Mouse (Mus musculus) thymus, adult 2 months (tissue): ENCODE results near the gene Trp53. TPM values are rescaled to one million over a fixed set of nuclear protein-coding genes. Genes with fewer than 3 reads are reported as not detected.

Experiments used
- DNase-seq: peaks from one replicate; pipeline ENCODE4 v3.0.0; 2021
- H3K27ac ChIP-seq: fragments of 200-500 bp; 2 replicates; pipeline ENCODE4 v1.5.1; 2012; ENCODE audit warnings: low read length, control low read depth; ENCODE audit not compliant: control insufficient read depth, insufficient read depth
- H3K27me3 ChIP-seq: fragments of 200-500 bp; 2 replicates; pipeline ENCODE4 v1.6.1; 2012; ENCODE audit warnings: mild to moderate bottlenecking, low read length, moderate library complexity, mixed read lengths; ENCODE audit not compliant: control insufficient read depth, insufficient read depth
- H3K36me3 ChIP-seq: fragments of 200-500 bp; 2 replicates; pipeline ENCODE4 v1.6.1; 2012; ENCODE audit warnings: mild to moderate bottlenecking, low read length, moderate library complexity; ENCODE audit not compliant: control insufficient read depth, insufficient read depth
- H3K4me1 ChIP-seq: fragments of 200-500 bp; replicated peaks from 2 replicates; pipeline ENCODE4 v1.6.1; 2012; ENCODE audit warnings: low read length; ENCODE audit not compliant: control insufficient read depth, insufficient read depth
- H3K4me3 ChIP-seq: fragments of 200-500 bp; 2 replicates; pipeline ENCODE4 v1.5.1; 2012; ENCODE audit warnings: mild to moderate bottlenecking, low read length, control low read depth, moderate library complexity; ENCODE audit not compliant: control insufficient read depth, insufficient read depth
- CTCF ChIP-seq: fragments of 200-500 bp; IDR thresholded peaks from 2 replicates; pipeline ENCODE4 v1.5.1; 2012; ENCODE audit warnings: mild to moderate bottlenecking, control low read depth, low read length, moderate library complexity, borderline replicate concordance; ENCODE audit not compliant: control insufficient read depth, poor library complexity, insufficient read depth; ENCODE audit errors: extremely low read depth
- POLR2A ChIP-seq: fragments of 200-500 bp; IDR thresholded peaks from 2 replicates; pipeline ENCODE4 v1.6.1; 2012; ENCODE audit warnings: mild to moderate bottlenecking, low read length, control low read depth, moderate library complexity; ENCODE audit not compliant: control insufficient read depth, poor library complexity, insufficient read depth; ENCODE audit errors: extremely low read depth
- WGBS: fragments of 180-500 bp; shearing (Covaris S2); methylation state at CpG from one replicate; pipeline ENCODE4 v1.1.7; 2018; 5-methylcytosine and 5-hydroxymethylcytosine counted together
- polyA plus RNA-seq: library from polyadenylated mRNA; depleted of rRNA; stranded (reverse); fragments of >200 nt; gene quantifications from 2 replicates; pipeline ENCODE4 v1.2.3, GENCODE M21; 2012

Gene Trp53
- polyA plus RNA-seq, 1 experiment, result 266 TPM

DNA sequence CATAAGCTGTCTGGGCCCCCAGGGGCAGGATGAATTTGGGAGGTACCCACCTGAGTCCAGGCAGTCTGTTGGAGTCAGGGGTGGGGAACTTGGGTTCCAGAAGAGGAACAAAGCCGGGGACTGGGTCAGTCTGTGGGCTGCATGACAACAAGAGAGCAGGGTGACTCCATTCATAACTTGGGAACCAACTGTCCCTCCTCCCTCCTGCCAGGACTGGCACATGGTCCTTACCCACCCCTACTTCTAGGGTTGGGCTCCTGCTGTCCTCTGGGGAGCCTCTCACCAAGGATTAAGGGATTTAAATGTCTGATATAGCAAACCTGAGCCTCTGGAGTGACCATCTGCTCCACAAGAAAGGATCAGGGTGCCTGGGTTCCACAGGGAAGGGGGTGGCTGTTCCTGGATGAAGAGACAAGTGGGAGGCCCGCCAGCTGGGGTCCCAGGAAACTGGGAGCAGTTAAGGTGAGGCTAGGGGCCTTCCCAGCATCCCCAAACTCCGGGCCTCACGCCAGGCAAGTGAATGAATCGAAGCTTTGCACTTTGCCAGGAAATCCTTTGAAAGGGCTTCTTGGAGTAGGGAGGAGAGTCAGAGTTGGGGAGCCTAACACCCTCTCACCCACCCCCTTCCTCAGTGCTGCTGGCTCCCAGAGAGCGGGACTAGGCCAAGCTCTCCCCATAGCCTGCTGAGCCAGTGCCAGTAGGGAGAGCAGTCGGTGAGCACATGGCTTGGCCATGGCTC lies 11.9 kb downstream of the Trp53 start:
- Histone ChIP-seq H3K4me3 (no peak overlapping the region), H3K36me3 (peaks cover 54% of the 10 kb centered on the region), H3K27me3 (no peaks in the 10 kb centered on the region), H3K27ac (no peak overlapping the region), H3K4me1 (no peaks in the 10 kb centered on the region)
- 93% methylated on average over 7 of the region's 7 CpGs for WGBS
- no peak for TF ChIP-seq POLR2A
- no peak for TF ChIP-seq CTCF
- no peak for DNase-seq

DNA sequence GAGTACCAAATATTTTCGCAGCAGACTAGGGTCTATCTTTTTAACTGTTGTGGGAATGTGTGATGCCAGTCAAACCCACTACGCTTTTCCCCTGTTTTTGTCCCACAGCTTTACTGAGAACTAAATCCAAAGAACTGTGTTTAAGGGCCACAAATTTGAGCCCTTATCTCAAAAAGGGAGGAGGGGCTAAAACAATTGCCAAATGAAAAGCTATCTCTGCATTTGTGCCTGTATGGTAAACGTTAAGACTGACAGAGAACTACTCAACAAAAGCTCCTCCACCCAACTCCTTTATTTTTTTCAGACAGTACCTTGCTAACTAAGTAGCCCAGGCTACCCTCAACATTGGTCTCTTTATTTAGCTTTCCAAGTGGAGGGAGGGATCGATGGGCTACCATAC lies 12.6 kb downstream of the Trp53 start:
- H3K27ac ChIP-seq, result no peak overlapping the region
- WGBS, result 88% methylated on average over 4 of the region's 4 CpGs

DNA sequence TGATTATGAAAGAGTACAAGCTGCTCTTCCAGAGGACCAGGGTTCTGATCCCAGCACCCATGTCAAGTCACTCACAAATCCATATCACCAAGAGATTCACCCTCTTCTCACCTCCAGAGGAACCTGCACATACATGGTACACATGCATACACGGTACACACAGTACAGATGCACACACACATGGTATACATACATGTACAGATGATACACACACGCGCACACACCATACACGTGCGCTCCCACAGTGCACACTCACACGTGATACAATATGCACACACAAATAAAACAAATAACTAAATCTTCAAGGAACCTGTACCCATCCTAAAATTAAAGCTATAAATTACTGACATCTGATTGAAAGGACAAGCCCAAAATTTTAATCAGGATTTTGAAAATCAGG lies 14.7 kb downstream of the Trp53 start:
- TF ChIP-seq POLR2A (no peak), CTCF (no peak)
- peaks cover 26% of the 10 kb centered on the region for H3K36me3 ChIP-seq
- WGBS, result 96% methylated on average over 6 of the region's 6 CpGs
- no peaks in the 10 kb centered on the region for H3K4me1 ChIP-seq
- no peak overlapping the region for H3K4me3 ChIP-seq
- DNase-seq, result no peak
- H3K27me3 ChIP-seq, result no peaks in the 10 kb centered on the region
- no peak overlapping the region for H3K27ac ChIP-seq

More for the DNA sequence above, 12.6 kb downstream of the Trp53 start:
- no peak for TF ChIP-seq CTCF
- no peaks in the 10 kb centered on the region for H3K4me1 ChIP-seq
- peaks cover 46% of the 10 kb centered on the region for H3K36me3 ChIP-seq
- no peak for DNase-seq
- H3K4me3 ChIP-seq, result no peak overlapping the region
- H3K27me3 ChIP-seq, result no peaks in the 10 kb centered on the region

DNA sequence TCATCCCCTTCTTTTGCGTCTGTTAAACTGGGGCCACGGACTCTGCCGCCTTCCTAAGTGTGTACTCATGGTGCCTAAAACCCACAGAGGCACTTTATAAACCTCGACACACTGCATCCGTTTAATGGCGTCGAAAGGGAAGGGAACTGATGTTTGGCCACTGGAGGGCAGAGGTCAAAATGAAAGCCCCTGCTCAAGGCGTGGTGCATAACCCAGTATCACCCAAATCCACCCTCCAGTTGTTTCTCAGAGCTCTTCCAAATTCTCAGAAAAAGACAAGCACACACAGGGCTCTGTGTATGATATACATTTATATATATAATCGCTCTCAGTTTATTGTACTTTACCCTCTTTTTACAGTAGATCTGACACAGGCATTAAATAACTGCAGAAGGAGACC lies 19.3 kb downstream of the Trp53 start:
- H3K4me1 ChIP-seq, result no peaks in the 10 kb centered on the region
- no peak overlapping the region for H3K27ac ChIP-seq
- H3K36me3 ChIP-seq, result no peaks in the 10 kb centered on the region
- no peak for DNase-seq
- peaks cover 5% of the 10 kb centered on the region; the same call in 1 of the 2 replicates for H3K27me3 ChIP-seq
- 22% methylated on average over 9 of the region's 9 CpGs for WGBS
- no peak for TF ChIP-seq POLR2A
- no peak for TF ChIP-seq CTCF
- no peak overlapping the region for H3K4me3 ChIP-seq

DNA sequence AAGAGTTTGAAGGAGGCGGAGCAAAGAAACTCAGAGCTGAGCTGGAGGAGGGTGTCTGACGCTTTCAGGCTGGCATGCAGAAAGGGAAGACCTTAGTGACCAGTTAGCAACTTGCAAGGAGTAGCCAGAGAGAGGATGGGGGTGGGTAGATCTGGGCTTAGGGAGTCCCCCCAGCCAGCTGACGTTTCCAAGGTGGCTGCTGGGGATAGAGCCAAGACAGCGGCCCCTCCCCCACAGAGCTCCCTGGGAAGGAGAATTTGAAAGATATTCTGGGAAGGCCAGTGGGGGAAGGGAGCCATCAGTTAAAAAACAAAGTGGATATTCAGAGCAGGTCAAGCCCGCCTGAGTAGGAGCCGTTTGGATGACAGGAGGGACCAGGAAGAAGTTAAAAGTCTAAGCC lies 19.9 kb downstream of the Trp53 start:
- no peak for DNase-seq
- TF ChIP-seq POLR2A, result no peak
- no peak for TF ChIP-seq CTCF
- no peak overlapping the region for H3K27ac ChIP-seq
- 85% methylated on average over 6 of the region's 6 CpGs for WGBS
- H3K36me3 ChIP-seq, result no peaks in the 10 kb centered on the region
- peaks cover 6% of the 10 kb centered on the region; the same call in 1 of the 2 replicates for H3K27me3 ChIP-seq
- H3K4me3 ChIP-seq, result no peak overlapping the region
- H3K4me1 ChIP-seq, result peaks cover 5% of the 10 kb centered on the region; the same call in 1 of the 2 replicates

DNA sequence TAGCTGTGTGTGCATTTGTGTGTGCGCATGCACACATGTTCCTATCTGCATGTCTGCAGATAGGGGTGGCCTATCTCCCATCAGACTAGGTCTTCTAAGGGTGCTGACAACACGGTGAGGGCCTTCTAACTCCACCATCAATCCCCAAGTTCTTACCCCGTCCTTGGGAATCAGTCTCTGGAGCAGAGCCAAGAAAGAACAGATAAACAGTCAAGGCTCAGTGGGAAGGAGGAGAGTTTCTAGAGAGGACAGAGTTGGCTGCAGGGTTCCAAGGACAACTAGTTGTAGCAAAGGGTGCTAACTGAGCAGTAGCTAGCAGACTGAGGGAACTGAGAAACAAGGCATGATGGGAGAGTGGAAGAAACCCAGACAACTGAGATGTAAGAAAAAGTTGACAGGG lies 21.6 kb downstream of the Trp53 start:
- H3K4me3 ChIP-seq, result no peak overlapping the region
- H3K4me1 ChIP-seq, result peaks cover 17% of the 10 kb centered on the region
- DNase-seq, result no peak
- H3K36me3 ChIP-seq, result no peaks in the 10 kb centered on the region
- H3K27me3 ChIP-seq, result peaks cover 6% of the 10 kb centered on the region; the same call in 1 of the 2 replicates
- TF ChIP-seq CTCF (no peak), POLR2A (no peak)
- no peak overlapping the region for H3K27ac ChIP-seq
- 93% methylated on average over 3 of the region's 3 CpGs for WGBS
